Mouse (Mus musculus) regulatory T cell (primary cell): ENCODE results near the gene Olfr545.

ENCODE experiments used
- in situ Hi-C: fragments of 300-600 bp; cut with MboI, MseI; formaldehyde crosslinking; loops from one replicate; pipeline ENCODE4 v1.15.1; 2025; ENCODE audit warnings: high pct_unique_total_duplicates

Gene Olfr545

GRCm38 (mm10) chr7:102479368-102480078 is 19.9 kb downstream of the Olfr545 start:
- in situ Hi-C loops = loop anchor here (10.0 kb wide), 1 partner anchor 1865 kb away; no protein-coding TSS in a partner anchor

GRCm38 (mm10) chr7:102478926-102479325 is 20.4 kb downstream of the Olfr545 start:
- in situ Hi-C loops = no loop called here

GRCm38 (mm10) chr7:102478425-102478824 is 20.9 kb downstream of the Olfr545 start:
- in situ Hi-C loops = no loop called here

- in situ Hi-C loops = no loop called here
Observed at GRCm38 (mm10) chr7:102477377-102477776, 22.0 kb downstream of the Olfr545 start.

- in situ Hi-C loops = no loop called here
Observed at GRCm38 (mm10) chr7:102476601-102477000, 22.8 kb downstream of the Olfr545 start.

GRCm38 (mm10) chr7:102472675-102473074 is 26.7 kb downstream of the Olfr545 start:
- in situ Hi-C loops = no loop called here

- in situ Hi-C loops = no loop called here
Observed at GRCm38 (mm10) chr7:102467566-102467965, 31.8 kb downstream of the Olfr545 start.

- in situ Hi-C loops = no loop called here
Observed at GRCm38 (mm10) chr7:102458618-102459380, 40.6 kb downstream of the Olfr545 start.

- in situ Hi-C loops = no loop called here
Observed at GRCm38 (mm10) chr7:102446438-102446837, 52.9 kb downstream of the Olfr545 start.

GRCm38 (mm10) chr7:102444301-102444700 is 55.1 kb downstream of the Olfr545 start:
- in situ Hi-C loops = no loop called here

- in situ Hi-C loops = no loop called here
Observed at GRCm38 (mm10) chr7:102442432-102442831, 56.9 kb downstream of the Olfr545 start.

GRCm38 (mm10) chr7:102441657-102442391 is 57.5 kb downstream of the Olfr545 start, which contains the start of gene Rrm1:
Gene Rrm1 (plus strand): TSS chr7:102441695.
- in situ Hi-C loops = no loop called here
